Mouse (Mus musculus) spleen, postnatal 36 days (tissue): Measurements from ENCODE around the gene Cyp2a12.
"Not testable (repeated sequence)": the region's sequence is repeated elsewhere in the genome, so short reads cannot be mapped to it uniquely, and the experiment has no call there.

Experiments
- DNase-seq, 2 experiments: peaks; one replicate each; pipeline ENCODE4 v3.0.0; 2022; ENCODE audit warnings: low spot score in 2 of 2, mixed read lengths in 1 of 2

The Cyp2a12 gene

DNA sequence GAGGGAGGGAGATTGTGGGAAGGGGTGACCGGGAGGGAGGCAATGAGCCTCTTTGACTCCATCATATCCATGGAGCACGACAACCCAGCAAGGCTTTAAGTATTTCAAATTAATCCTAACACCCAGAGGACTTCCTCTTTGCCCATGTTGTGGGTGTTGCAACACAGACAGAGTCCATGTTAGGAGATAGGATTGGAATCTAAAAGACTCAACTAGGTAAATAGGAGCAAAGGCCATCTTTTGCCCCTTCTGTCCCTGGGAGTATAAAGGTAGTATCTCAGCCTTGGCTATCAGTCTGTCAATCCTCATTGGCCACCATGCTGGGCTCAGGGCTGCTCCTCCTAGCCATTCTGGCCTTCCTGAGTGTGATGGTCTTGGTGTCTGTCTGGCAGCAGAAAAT lies at the start of gene Cyp2a12:
Gene Cyp2a12, plus strand, starts transcription at position 293 of the 400 bp plus-strand sequence.
- DNase-seq = no peak

DNA sequence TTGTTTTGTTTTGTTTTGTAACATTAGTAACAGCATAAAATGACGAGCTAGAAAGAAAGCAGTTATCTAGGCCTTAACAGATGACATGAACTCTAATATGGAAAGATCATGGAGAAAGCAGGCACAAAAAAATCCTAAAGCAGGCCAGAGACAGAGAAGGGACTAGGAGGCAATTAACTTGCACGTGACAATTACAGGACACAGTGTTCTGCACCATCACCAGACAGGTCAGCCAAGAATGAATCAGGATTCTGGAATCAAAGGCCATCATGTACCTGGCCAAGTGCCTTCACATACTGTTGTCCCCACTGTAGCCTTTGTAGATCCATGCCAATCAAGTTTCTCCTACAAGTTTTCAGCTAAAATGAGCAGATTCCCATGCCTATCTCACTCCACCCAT lies 47.4 kb upstream of the Cyp2a12 start:
- DNase-seq = not testable (repeated sequence)

DNA sequence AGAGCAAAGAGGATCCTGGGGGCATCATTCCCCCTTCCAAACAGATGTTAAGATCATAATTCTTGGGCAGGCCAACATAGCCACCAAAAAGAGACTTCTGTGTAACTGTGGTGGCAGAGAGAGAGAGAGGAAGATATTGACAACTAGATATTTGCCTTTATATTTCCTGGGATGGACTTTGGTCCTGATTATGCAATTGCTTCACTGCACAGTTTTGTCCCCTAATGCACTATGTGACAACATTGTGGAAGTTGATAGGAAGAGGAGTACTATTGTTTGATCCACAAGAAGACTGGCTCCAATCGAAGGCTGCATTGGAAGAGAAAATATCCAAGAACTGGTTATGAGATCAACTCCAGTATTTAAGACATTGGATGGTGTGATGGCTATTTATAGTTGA lies 46.9 kb upstream of the Cyp2a12 start:
- DNase-seq = not testable (repeated sequence)

DNA sequence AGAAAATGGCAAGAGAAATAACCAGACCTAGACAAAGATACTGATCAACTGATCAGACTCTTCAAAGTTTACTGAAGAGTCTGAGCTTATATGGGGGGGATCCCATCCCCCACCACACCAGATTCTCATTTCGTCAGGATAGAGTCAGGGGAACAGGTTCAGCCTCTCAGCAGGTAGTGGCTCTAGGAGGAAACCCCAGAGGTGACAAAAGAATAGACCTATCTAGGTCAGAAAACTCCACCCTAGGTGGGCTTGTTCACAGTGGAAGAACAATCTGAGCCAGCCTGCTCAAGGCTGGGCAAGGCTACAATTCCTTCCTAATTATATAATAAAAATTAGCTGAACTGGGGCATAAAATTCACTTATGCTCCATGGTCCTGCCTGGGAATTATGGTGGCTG lies 46.3 kb upstream of the Cyp2a12 start:
- DNase-seq = no peak

GRCm38 (mm10) chr7:26983151-26983550 lies 45.7 kb upstream of the Cyp2a12 start:
- not testable (repeated sequence) for DNase-seq

- DNase-seq = not testable (repeated sequence)
Observed at GRCm38 (mm10) chr7:27026581-27026980, 2.3 kb upstream of the Cyp2a12 start.

DNA sequence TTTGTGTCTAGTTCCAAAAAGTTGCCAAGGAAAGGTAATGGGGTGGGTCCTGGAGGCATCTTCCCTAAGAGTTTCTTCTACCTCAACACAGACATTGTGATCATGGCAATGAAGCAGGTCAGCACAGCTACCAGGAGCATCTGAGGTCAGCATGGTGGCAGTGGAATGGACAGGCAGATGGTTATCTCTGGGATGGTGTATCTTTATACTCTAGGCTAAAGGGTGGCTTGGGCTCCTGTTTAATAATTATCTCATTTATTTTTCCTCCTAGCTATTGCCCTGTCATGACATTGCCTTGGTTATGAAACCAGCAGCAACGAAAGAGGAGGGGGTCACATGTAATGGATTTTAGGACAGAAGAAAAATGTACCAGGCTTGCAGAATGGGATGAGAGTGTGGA lies 20.0 kb downstream of the Cyp2a12 start:
- not testable (repeated sequence) for DNase-seq

DNA sequence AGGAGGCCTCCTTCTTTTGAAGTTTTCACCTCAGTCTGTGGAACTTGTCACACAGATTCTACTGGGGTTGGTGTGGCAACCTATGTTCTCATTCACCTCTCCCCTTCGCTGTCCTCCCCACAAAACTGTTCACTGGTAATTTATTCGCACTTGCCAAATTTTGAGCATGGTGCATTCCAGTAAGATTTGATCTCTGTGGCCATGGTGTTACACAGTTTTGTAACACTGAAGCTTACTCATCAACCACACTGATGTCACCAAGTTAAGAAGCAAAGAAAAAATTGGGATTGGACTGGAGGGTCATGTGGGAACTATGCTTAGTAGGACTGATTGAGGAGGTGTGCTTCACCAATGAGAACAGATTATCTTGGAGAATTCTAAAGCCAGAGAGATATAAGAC lies 30.5 kb downstream of the Cyp2a12 start:
- not testable (repeated sequence) for DNase-seq

GRCm38 (mm10) chr7:27059896-27060295 lies 31.0 kb downstream of the Cyp2a12 start:
- DNase-seq = not testable (repeated sequence)

DNA sequence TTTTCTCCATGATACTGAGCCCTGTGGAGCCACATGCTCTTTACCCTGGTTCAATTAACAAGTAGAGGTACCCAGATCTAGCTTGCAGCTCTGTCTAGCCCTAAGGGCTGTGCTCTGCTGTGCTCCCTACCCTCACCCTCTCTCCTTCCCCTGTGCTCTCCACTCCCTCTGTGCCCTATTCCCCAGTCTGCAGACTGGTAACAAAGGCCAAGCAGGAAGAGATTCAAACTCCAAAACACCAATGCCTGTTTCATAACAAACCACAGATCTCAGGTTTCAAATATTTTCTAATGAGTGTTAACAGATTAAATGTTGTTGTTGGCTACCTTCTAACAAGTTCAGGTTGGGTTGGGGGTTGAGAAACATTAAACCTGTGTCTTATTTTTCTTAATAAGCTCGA lies 49.8 kb downstream of the Cyp2a12 start:
- DNase-seq = no peak

- no peak for DNase-seq
Observed at GRCm38 (mm10) chr7:27081625-27082024, 52.7 kb downstream of the Cyp2a12 start.
